Mouse (Mus musculus) olfactory bulb, adult 2 months (tissue): Measurements from ENCODE around the gene Asxl2. TPM values are rescaled to one million over a fixed set of nuclear protein-coding genes. Genes with fewer than 3 reads are reported as not detected.

ENCODE experiments used
- H3K27ac ChIP-seq: fragments of 200-500 bp; 2 replicates; pipeline ENCODE4 v1.5.1; 2012; ENCODE audit warnings: low read depth, low read length; ENCODE audit not compliant: insufficient read depth
- H3K4me1 ChIP-seq: fragments of 200-500 bp; 2 replicates; pipeline ENCODE4 v1.6.1; 2012; ENCODE audit warnings: low read length; ENCODE audit not compliant: control insufficient read depth, insufficient read depth
- H3K4me3 ChIP-seq: fragments of 200-500 bp; 2 replicates; pipeline ENCODE4 v1.5.1; 2012; ENCODE audit warnings: mild to moderate bottlenecking, low read depth, low read length, moderate library complexity; ENCODE audit not compliant: insufficient read depth
- CTCF ChIP-seq: fragments of 200-500 bp; IDR thresholded peaks from 2 replicates; pipeline ENCODE4 v1.5.1; 2012; ENCODE audit warnings: low read depth, mild to moderate bottlenecking, low read length, moderate library complexity; ENCODE audit not compliant: insufficient read depth
- POLR2A ChIP-seq: fragments of 200-500 bp; IDR thresholded peaks from 2 replicates; pipeline ENCODE4 v1.6.1; 2012; ENCODE audit warnings: mild to moderate bottlenecking, low read depth, low read length, moderate library complexity; ENCODE audit not compliant: insufficient read depth
- WGBS: fragments of 180-500 bp; shearing (Covaris S2); methylation state at CpG from one replicate; pipeline ENCODE4 v1.1.7; 2018; 5-methylcytosine and 5-hydroxymethylcytosine counted together
- polyA plus RNA-seq: library from polyadenylated mRNA; stranded (reverse); fragments of >200 nt; gene quantifications from 2 replicates; pipeline ENCODE4 v1.2.4, GENCODE M21; 2012; ENCODE audit warnings: low replicate concordance; ENCODE audit not compliant: missing spikeins, insufficient read depth, insufficient read length

Gene Asxl2
- polyA plus RNA-seq, 1 experiment: not detected

GRCm38 (mm10) chr12:3548582-3549211 is 122.0 kb downstream of the Asxl2 start:
- WGBS: 77% methylated on average over 5 of the region's 5 CpGs
- H3K4me1 ChIP-seq: peaks cover 6% of the 10 kb centered on the region; the same call in 1 of the 2 replicates
- no peak overlapping the region for H3K4me3 ChIP-seq
- no peak overlapping the region for H3K27ac ChIP-seq
- TF ChIP-seq POLR2A: no peak
- no peak for TF ChIP-seq CTCF

DNA sequence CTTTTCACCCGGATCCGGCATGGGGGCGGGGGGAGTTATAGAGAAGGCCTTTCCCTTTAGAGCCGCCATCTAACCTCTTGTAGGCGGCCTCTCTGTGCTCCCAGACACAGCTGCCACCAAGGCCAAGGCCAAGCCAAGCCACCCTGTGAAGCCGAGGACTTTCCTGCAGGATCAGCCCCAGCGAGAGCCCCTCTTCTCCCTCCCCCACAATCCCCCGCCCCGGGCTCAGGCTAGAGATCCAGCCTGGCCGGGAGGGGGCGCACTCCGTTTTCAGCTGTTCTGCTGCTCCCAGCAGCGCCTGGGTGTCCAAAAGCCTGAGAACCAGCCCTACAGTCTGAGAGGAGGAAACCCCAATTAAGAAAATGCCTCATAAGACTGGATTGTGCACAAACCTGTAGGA is 123.6 kb downstream of the Asxl2 start:
- TF ChIP-seq CTCF (no peak), POLR2A (no peak)
- Histone ChIP-seq H3K27ac (no peak overlapping the region), H3K4me1 (peaks cover 6% of the 10 kb centered on the region; the same call in 1 of the 2 replicates), H3K4me3 (no peak overlapping the region)
- 29% methylated on average over 13 of the region's 13 CpGs for WGBS

Other genes with a start within 250 kb of the Asxl2 start
- gene Rab10, start 116.9 kb upstream of the Asxl2 start, polyA plus RNA-seq: not detected in 2 replicates
- gene Kif3c, start 61.7 kb upstream of the Asxl2 start, polyA plus RNA-seq: 67.4 TPM in 1 of 2 replicates, not detected in the other
- gene Dtnb, start 145.5 kb downstream of the Asxl2 start, polyA plus RNA-seq: not detected in 2 replicates